Mouse (Mus musculus) hindbrain, embryonic 11.5 days (tissue): ENCODE measurements at regions not wholly inside any gene's neighbourhood (a gene's known extent, or its start where the extent isn't known, plus 50 kb on each side); places are given as distances from the start of the nearest gene placed in this dataset.

Experiments used
- ATAC-seq: fragments of 200-750 bp; cut with Nextera tagmentation; 2 replicates; pipeline ENCODE4 v1.8.0; 2017; ENCODE audit warnings: mild to moderate bottlenecking, moderate TSS enrichment, moderate library complexity; ENCODE audit not compliant: low FRiP score
- DNase-seq: peaks from one replicate; pipeline ENCODE4 v3.0.0-alpha.2; 2015; ENCODE audit warnings: low spot score
- H3K27ac ChIP-seq: fragments of 300-500 bp; sonication (generic); 2 replicates; pipeline ENCODE4 v1.5.1; 2014; ENCODE audit warnings: mild to moderate bottlenecking, low read depth, low read length
- H3K27me3 ChIP-seq: fragments of 300-500 bp; sonication (generic); 2 replicates; pipeline ENCODE4 v1.6.1; 2014; ENCODE audit warnings: mild to moderate bottlenecking, low read length, moderate library complexity, mixed read lengths; ENCODE audit not compliant: control insufficient read depth, insufficient read depth
- H3K36me3 ChIP-seq: fragments of 300-500 bp; sonication (generic); 2 replicates; pipeline ENCODE4 v1.6.1; 2014; ENCODE audit warnings: mild to moderate bottlenecking, low read length, moderate library complexity, mixed read lengths; ENCODE audit not compliant: control insufficient read depth, insufficient read depth
- H3K4me1 ChIP-seq: fragments of 300-500 bp; sonication (generic); replicated peaks from 2 replicates; pipeline ENCODE4 v1.6.1; 2014; ENCODE audit warnings: low read length, mixed read lengths; ENCODE audit not compliant: control insufficient read depth, insufficient read depth
- H3K4me2 ChIP-seq: fragments of 300-500 bp; sonication (generic); replicated peaks from 2 replicates; pipeline ENCODE4 v1.6.1; 2014; ENCODE audit warnings: mild to moderate bottlenecking, low read depth, low read length
- H3K4me3 ChIP-seq: fragments of 300-500 bp; sonication (generic); 2 replicates; pipeline ENCODE4 v1.5.1; 2014; ENCODE audit warnings: low read depth, low read length
- H3K9ac ChIP-seq: fragments of 300-500 bp; sonication (generic); 2 replicates; pipeline ENCODE4 v1.6.1; 2014; ENCODE audit warnings: low read depth, low read length
- H3K9me3 ChIP-seq: fragments of 300-500 bp; sonication (generic); 2 replicates; pipeline ENCODE4 v1.6.1; 2016; ENCODE audit warnings: low read length; ENCODE audit not compliant: control insufficient read depth
- WGBS: fragments of 180-500 bp; shearing (Covaris S2); extraction: QIAGEN DNeasy Blood & Tissue Kit; methylation state at CpG from one replicate; pipeline ENCODE4 v1.1.7; 2014; 5-methylcytosine and 5-hydroxymethylcytosine counted together

DNA sequence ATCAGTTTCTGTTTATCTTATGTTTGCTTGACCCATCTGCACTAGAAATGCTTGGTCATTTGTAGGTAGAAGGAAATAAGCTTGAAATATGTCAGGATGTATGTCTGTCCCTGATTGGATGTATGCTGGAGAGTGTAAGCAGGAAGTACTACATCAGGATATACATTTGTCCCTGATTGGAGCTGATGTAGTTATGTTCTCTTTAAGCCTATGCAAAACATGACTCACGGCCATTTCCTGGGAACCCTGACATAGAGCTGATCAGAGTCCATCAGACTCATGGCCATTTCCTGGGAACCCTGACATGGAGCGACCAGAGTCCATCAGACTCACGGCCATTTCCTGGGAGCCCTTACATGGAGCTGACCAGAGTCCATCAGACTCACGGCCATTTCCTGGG, 858.6 kb downstream of the Cps1 start:
- Histone ChIP-seq H3K27me3 (no peaks in the 10 kb centered on the region), H3K36me3 (no peaks in the 10 kb centered on the region), H3K9me3 (no peaks in the 10 kb centered on the region), H3K4me3 (no peak overlapping the region), H3K4me1 (no peaks in the 10 kb centered on the region), H3K27ac (no peak overlapping the region), H3K9ac (no peak overlapping the region), H3K4me2 (no peak overlapping the region)
- ATAC-seq (no peak), DNase-seq (no peak)
- WGBS = 91% methylated on average over 4 of the region's 4 CpGs
